Mouse (Mus musculus): ENCODE measurements around the gene Dnlz.

- TF ChIP-seq POLR2A (IDR thresholded peaks at IDR 0.05; ENCODE audit: control insufficient read depth, low read depth, low read length) (no peak), CTCF (IDR thresholded peaks at IDR 0.05; ENCODE audit: control insufficient read depth, insufficient read depth, insufficient replicate concordance, low read depth, low read length) (no peak)
Observed at GRCm38 (mm10) chr2:26388682-26389153, 36.8 kb upstream of the Dnlz start.
